Mouse (Mus musculus) midbrain, embryonic 11.5 days (tissue): ENCODE measurements at regions not wholly inside any gene's neighbourhood (a gene's known extent, or its start where the extent isn't known, plus 50 kb on each side); places are given as distances from the start of the nearest gene placed in this dataset.

Experiments used
- ATAC-seq: fragments of 200-750 bp; cut with Nextera tagmentation; 2 replicates; pipeline ENCODE4 v1.8.0; 2017; ENCODE audit warnings: moderate TSS enrichment, moderate library complexity; ENCODE audit not compliant: low FRiP score
- DNase-seq: peaks from one replicate; pipeline ENCODE4 v3.0.0; 2015; ENCODE audit warnings: low spot score; ENCODE audit errors: missing footprints
- H3K27ac ChIP-seq: fragments of 300-500 bp; sonication (generic); 2 replicates; pipeline ENCODE4 v1.5.1; 2014; ENCODE audit warnings: low read depth, low read length
- H3K27me3 ChIP-seq: fragments of 300-500 bp; sonication (generic); 2 replicates; pipeline ENCODE4 v1.6.1; 2014; ENCODE audit warnings: mild to moderate bottlenecking, low read length, moderate library complexity, mixed read lengths; ENCODE audit not compliant: control insufficient read depth, insufficient read depth
- H3K36me3 ChIP-seq: fragments of 300-500 bp; sonication (generic); 2 replicates; pipeline ENCODE4 v1.6.1; 2014; ENCODE audit warnings: mild to moderate bottlenecking, low read length, moderate library complexity, mixed read lengths; ENCODE audit not compliant: control insufficient read depth, insufficient read depth
- H3K4me1 ChIP-seq: fragments of 300-500 bp; sonication (generic); 2 replicates; pipeline ENCODE4 v1.6.1; 2014; ENCODE audit warnings: low read length; ENCODE audit not compliant: control insufficient read depth, insufficient read depth
- H3K4me2 ChIP-seq: fragments of 300-500 bp; sonication (generic); 2 replicates; pipeline ENCODE4 v1.6.1; 2014; ENCODE audit warnings: mild to moderate bottlenecking, moderate library complexity
- H3K4me3 ChIP-seq: fragments of 300-500 bp; sonication (generic); 2 replicates; pipeline ENCODE4 v1.5.1; 2014; ENCODE audit warnings: low read depth, low read length
- H3K9ac ChIP-seq: fragments of 300-500 bp; sonication (generic); 2 replicates; pipeline ENCODE4 v1.6.1; 2014; ENCODE audit warnings: low read length
- H3K9me3 ChIP-seq: fragments of 300-500 bp; sonication (generic); 2 replicates; pipeline ENCODE4 v1.6.1; 2016; ENCODE audit warnings: low read length; ENCODE audit not compliant: control insufficient read depth
- WGBS: fragments of 180-500 bp; shearing (Covaris S2); extraction: QIAGEN DNeasy Blood & Tissue Kit; methylation state at CpG from one replicate; pipeline ENCODE4 v1.1.7; 2014; 5-methylcytosine and 5-hydroxymethylcytosine counted together

GRCm38 (mm10) chr9:87872384-87872905 lies 141.4 kb upstream of the Tbx18 start:
- no peak for DNase-seq
- no peak for ATAC-seq
- no peaks in the 10 kb centered on the region for H3K9me3 ChIP-seq
- H3K4me2 ChIP-seq = no peak overlapping the region
- H3K36me3 ChIP-seq = no peaks in the 10 kb centered on the region
- no peaks in the 10 kb centered on the region for H3K27me3 ChIP-seq
- 90% methylated on average over 6 of the region's 6 CpGs for WGBS
- no peak overlapping the region for H3K4me3 ChIP-seq
- H3K4me1 ChIP-seq = no peaks in the 10 kb centered on the region
- H3K27ac ChIP-seq = no peak overlapping the region
- no peak overlapping the region for H3K9ac ChIP-seq

- Histone ChIP-seq H3K9me3 (no peaks in the 10 kb centered on the region), H3K36me3 (no peaks in the 10 kb centered on the region), H3K4me2 (no peak overlapping the region), H3K27ac (no peak overlapping the region), H3K9ac (no peak overlapping the region), H3K4me3 (no peak overlapping the region), H3K27me3 (no peaks in the 10 kb centered on the region), H3K4me1 (no peaks in the 10 kb centered on the region)
- no peak for ATAC-seq
- 77% methylated on average over 1 of the region's 1 CpGs for WGBS
- peak; percentile 44 for DNase-seq
Measured at GRCm38 (mm10) chr9:87882587-87882986, 151.5 kb upstream of the Tbx18 start.

GRCm38 (mm10) chr9:87883069-87883468 lies 152.0 kb upstream of the Tbx18 start:
- Histone ChIP-seq H3K9me3 (no peaks in the 10 kb centered on the region), H3K4me1 (no peaks in the 10 kb centered on the region), H3K4me2 (no peak overlapping the region), H3K27ac (no peak overlapping the region), H3K27me3 (no peaks in the 10 kb centered on the region), H3K4me3 (no peak overlapping the region), H3K36me3 (no peaks in the 10 kb centered on the region), H3K9ac (no peak overlapping the region)
- no peak for ATAC-seq
- DNase-seq = peak; percentile 4

- Histone ChIP-seq H3K4me2 (no peak overlapping the region), H3K27ac (no peak overlapping the region), H3K27me3 (no peaks in the 10 kb centered on the region), H3K4me1 (peaks cover 4% of the 10 kb centered on the region), H3K36me3 (no peaks in the 10 kb centered on the region), H3K4me3 (no peak overlapping the region), H3K9me3 (no peaks in the 10 kb centered on the region; the same call in 1 of the 2 replicates), H3K9ac (no peak overlapping the region)
- ATAC-seq (peak; percentile 89), DNase-seq (peak; percentile 86)
- WGBS = 12% methylated on average over 4 of the region's 4 CpGs
Measured at GRCm38 (mm10) chr9:87894051-87894450, 163.0 kb upstream of the Tbx18 start.

GRCm38 (mm10) chr9:87894596-87894995 lies 163.5 kb upstream of the Tbx18 start:
- 41% methylated on average over 3 of the region's 3 CpGs for WGBS

GRCm38 (mm10) chr9:87895526-87895925 lies 164.5 kb upstream of the Tbx18 start:
- DNase-seq (no peak), ATAC-seq (no peak)
- Histone ChIP-seq H3K9ac (no peak overlapping the region), H3K36me3 (no peaks in the 10 kb centered on the region), H3K4me2 (no peak overlapping the region), H3K9me3 (no peaks in the 10 kb centered on the region; the same call in 1 of the 2 replicates), H3K27ac (no peak overlapping the region), H3K4me3 (no peak overlapping the region), H3K27me3 (no peaks in the 10 kb centered on the region), H3K4me1 (peaks cover 4% of the 10 kb centered on the region)
- WGBS = 78% methylated on average over 4 of the region's 4 CpGs

More at GRCm38 (mm10) chr9:87894596-87894995, 163.5 kb upstream of the Tbx18 start:
- H3K27me3 ChIP-seq = no peaks in the 10 kb centered on the region
- no peak overlapping the region for H3K4me2 ChIP-seq
- no peak overlapping the region for H3K27ac ChIP-seq
- ATAC-seq = peak; percentile 51; the same call in 1 of the 2 replicates
- peaks cover 4% of the 10 kb centered on the region for H3K4me1 ChIP-seq
- DNase-seq = peak; percentile 84
- H3K9me3 ChIP-seq = no peaks in the 10 kb centered on the region; the same call in 1 of the 2 replicates
- H3K9ac ChIP-seq = no peak overlapping the region
- H3K36me3 ChIP-seq = no peaks in the 10 kb centered on the region
- no peak overlapping the region for H3K4me3 ChIP-seq

GRCm38 (mm10) chr9:87897336-87897735 lies 166.3 kb upstream of the Tbx18 start:
- Histone ChIP-seq H3K4me1 (peaks cover 4% of the 10 kb centered on the region), H3K9ac (no peak overlapping the region), H3K27me3 (no peaks in the 10 kb centered on the region), H3K4me3 (no peak overlapping the region), H3K27ac (no peak overlapping the region), H3K36me3 (no peaks in the 10 kb centered on the region), H3K4me2 (no peak overlapping the region), H3K9me3 (no peaks in the 10 kb centered on the region)
- DNase-seq (no peak), ATAC-seq (no peak)
- WGBS = 80% methylated on average over 3 of the region's 3 CpGs

- H3K4me1 ChIP-seq = peaks cover 4% of the 10 kb centered on the region
- ATAC-seq (no peak), DNase-seq (no peak)
- 76% methylated on average over 5 of the region's 5 CpGs for WGBS
- H3K27ac ChIP-seq = no peak overlapping the region
- no peak overlapping the region for H3K9ac ChIP-seq
- no peaks in the 10 kb centered on the region for H3K9me3 ChIP-seq
- no peaks in the 10 kb centered on the region for H3K27me3 ChIP-seq
- H3K4me2 ChIP-seq = no peak overlapping the region
- no peaks in the 10 kb centered on the region for H3K36me3 ChIP-seq
- H3K4me3 ChIP-seq = no peak overlapping the region
Measured at GRCm38 (mm10) chr9:87899368-87899767, 168.3 kb upstream of the Tbx18 start.

GRCm38 (mm10) chr9:87899800-87900199 lies 168.7 kb upstream of the Tbx18 start:
- no peaks in the 10 kb centered on the region for H3K36me3 ChIP-seq
- no peak overlapping the region for H3K4me3 ChIP-seq
- H3K4me1 ChIP-seq = no peaks in the 10 kb centered on the region
- 74% methylated on average over 7 of the region's 7 CpGs for WGBS
- DNase-seq (no peak), ATAC-seq (no peak)
- no peaks in the 10 kb centered on the region for H3K9me3 ChIP-seq
- no peaks in the 10 kb centered on the region for H3K27me3 ChIP-seq
- no peak overlapping the region for H3K9ac ChIP-seq
- H3K27ac ChIP-seq = no peak overlapping the region
- no peak overlapping the region for H3K4me2 ChIP-seq
